Mouse (Mus musculus) lung, postnatal 0 days (tissue): ENCODE results near the gene Slc6a19. TPM values are rescaled to one million over a fixed set of nuclear protein-coding genes. Genes with fewer than 3 reads are reported as not detected.

Experiments
- ATAC-seq: fragments of 200-750 bp; cut with Nextera tagmentation; 2 replicates; pipeline ENCODE4 v1.8.0; 2017; ENCODE audit warnings: moderate library complexity
- DNase-seq: peaks from one replicate; pipeline ENCODE4 v3.0.0-alpha.2; 2016; ENCODE audit warnings: low spot score
- H3K27ac ChIP-seq: fragments of 300-500 bp; sonication (generic); 2 replicates; pipeline ENCODE4 v1.5.1; 2014; ENCODE audit warnings: antibody characterized with exemption, mild to moderate bottlenecking, low read length, mixed read lengths
- H3K27me3 ChIP-seq: fragments of 300-500 bp; sonication (generic); replicated peaks from 2 replicates; pipeline ENCODE4 v1.6.1; 2014; ENCODE audit warnings: low read length, mixed read lengths; ENCODE audit not compliant: insufficient read depth
- H3K36me3 ChIP-seq: fragments of 300-500 bp; sonication (generic); 2 replicates; pipeline ENCODE4 v1.6.1; 2014; ENCODE audit warnings: low read length, mixed read lengths; ENCODE audit not compliant: insufficient read depth
- H3K4me1 ChIP-seq: fragments of 300-500 bp; sonication (generic); 2 replicates; pipeline ENCODE4 v1.6.1; 2014; ENCODE audit warnings: antibody characterized with exemption, low read depth, low read length, mixed read lengths; ENCODE audit not compliant: insufficient read depth
- H3K4me2 ChIP-seq: fragments of 300-500 bp; sonication (generic); replicated peaks from 2 replicates; pipeline ENCODE4 v1.6.1; 2014; ENCODE audit warnings: low read depth, mild to moderate bottlenecking, low read length, moderate library complexity, mixed read lengths
- H3K4me3 ChIP-seq: fragments of 300-500 bp; sonication (generic); 2 replicates; pipeline ENCODE4 v1.5.1; 2014; ENCODE audit warnings: low read depth, low read length
- H3K9ac ChIP-seq: fragments of 300-500 bp; sonication (generic); replicated peaks from 2 replicates; pipeline ENCODE4 v1.6.1; 2014; ENCODE audit warnings: low read depth, mild to moderate bottlenecking
- H3K9me3 ChIP-seq: fragments of 300-500 bp; sonication (generic); 2 replicates; pipeline ENCODE4 v1.6.1; 2016; ENCODE audit warnings: low read length, mixed read lengths
- CTCF ChIP-seq: IDR thresholded peaks from 2 replicates; pipeline ENCODE4 v1.5.1; 2016; ENCODE audit warnings: antibody characterized with exemption, mild to moderate bottlenecking
- EP300 ChIP-seq: IDR thresholded peaks from 2 replicates; pipeline ENCODE4 v1.6.1; 2016; ENCODE audit warnings: antibody characterized with exemption, mild to moderate bottlenecking, control low read depth
- WGBS: fragments of 180-500 bp; shearing (Covaris S2); extraction: QIAGEN DNeasy Blood & Tissue Kit; methylation state at CpG from one replicate; pipeline ENCODE4 v1.1.7; 2014; 5-methylcytosine and 5-hydroxymethylcytosine counted together
- polyA plus RNA-seq: library from polyadenylated mRNA; unstranded; fragments of >200 nt; fragmentation: Nextera tagmentation; extraction: Ambion mirVana; gene quantifications from 2 replicates; pipeline ENCODE4 v1.2.1, GENCODE M21; 2015

The Slc6a19 gene
- polyA plus RNA-seq, 1 experiment from 2014 or later = not detected

- ATAC-seq (peak; percentile 83), DNase-seq (peak; percentile 58)
- no peak overlapping the region for H3K4me3 ChIP-seq
- H3K4me1 ChIP-seq = no peaks in the 10 kb centered on the region
- TF ChIP-seq EP300 (peak; percentile 47; the same call in 1 of the 2 replicates), CTCF (no peak)
- H3K27me3 ChIP-seq = no peaks in the 10 kb centered on the region
- no peak overlapping the region for H3K4me2 ChIP-seq
- H3K9me3 ChIP-seq = no peaks in the 10 kb centered on the region
- no peaks in the 10 kb centered on the region for H3K36me3 ChIP-seq
- H3K27ac ChIP-seq = no peak overlapping the region
- no peak overlapping the region for H3K9ac ChIP-seq
- 59% methylated on average over 4 of the region's 4 CpGs for WGBS
Observed at GRCm38 (mm10) chr13:73702776-73703175, 1.9 kb downstream of the Slc6a19 start.

DNA sequence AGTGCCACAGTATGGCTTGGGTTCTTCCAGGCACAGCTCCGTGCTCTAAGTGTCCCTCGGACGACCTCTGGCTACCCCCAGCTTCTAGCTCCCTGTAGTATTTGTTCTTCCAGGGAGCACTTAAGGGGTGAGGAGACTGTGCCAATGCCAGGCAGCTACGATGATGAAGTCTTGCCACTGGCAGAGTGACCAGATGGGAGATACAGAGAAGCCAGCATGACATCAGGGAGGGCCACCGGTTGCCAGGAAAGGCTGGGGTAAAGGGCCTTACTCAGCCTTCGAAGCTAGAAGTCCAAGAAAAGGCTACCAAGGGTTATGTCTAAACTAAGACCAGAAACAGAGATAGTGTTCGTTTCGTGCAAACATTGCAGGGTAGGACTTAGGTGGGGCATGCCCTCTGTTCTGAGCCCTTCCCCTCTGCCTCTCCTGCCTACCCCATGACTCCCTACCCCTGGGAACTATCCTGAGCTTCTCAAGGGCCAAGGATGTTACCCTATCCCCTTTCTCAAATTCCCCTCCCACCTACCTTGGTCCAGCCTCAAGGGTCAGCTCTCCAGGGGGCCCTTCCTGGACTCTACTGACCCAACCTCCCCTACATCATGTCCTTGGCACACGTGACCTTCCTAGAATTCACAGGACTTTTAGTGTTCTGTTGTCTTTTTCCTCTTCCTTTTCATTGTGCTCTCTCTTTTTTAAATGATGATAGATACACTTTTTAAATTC, 3.3 kb downstream of the Slc6a19 start:
- no peak for DNase-seq
- no peak overlapping the region for H3K4me2 ChIP-seq
- H3K9ac ChIP-seq = no peak overlapping the region
- TF ChIP-seq EP300 (no peak), CTCF (no peak)
- ATAC-seq = no peak
- no peaks in the 10 kb centered on the region for H3K36me3 ChIP-seq
- H3K9me3 ChIP-seq = no peaks in the 10 kb centered on the region
- H3K4me3 ChIP-seq = no peak overlapping the region
- H3K4me1 ChIP-seq = no peaks in the 10 kb centered on the region
- H3K27me3 ChIP-seq = no peaks in the 10 kb centered on the region
- 78% methylated on average over 9 of the region's 9 CpGs for WGBS
- no peak overlapping the region for H3K27ac ChIP-seq

DNA sequence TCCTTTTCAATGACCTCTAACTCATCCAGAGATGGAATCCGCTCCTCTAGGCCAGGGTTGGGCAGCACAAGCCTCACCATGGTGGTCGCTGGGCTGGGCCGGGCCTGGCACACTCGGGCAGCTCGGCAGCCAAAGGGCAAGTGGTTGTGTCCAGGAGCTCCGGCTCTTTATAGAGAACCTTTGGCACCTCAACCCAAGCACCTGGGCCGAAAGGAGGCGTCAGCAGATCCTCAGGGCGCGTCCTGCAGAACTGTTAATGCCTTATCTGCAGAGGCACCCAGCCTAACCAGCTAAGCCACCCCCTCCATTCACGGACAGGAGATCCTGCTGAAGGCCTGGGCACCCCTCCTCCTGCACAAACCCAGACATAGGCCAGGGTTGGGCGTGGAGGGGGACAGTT, 4.1 kb downstream of the Slc6a19 start:
- Histone ChIP-seq H3K36me3 (no peaks in the 10 kb centered on the region), H3K27me3 (no peaks in the 10 kb centered on the region), H3K4me1 (no peaks in the 10 kb centered on the region), H3K4me3 (no peak overlapping the region), H3K4me2 (no peak overlapping the region), H3K27ac (no peak overlapping the region), H3K9me3 (no peaks in the 10 kb centered on the region), H3K9ac (no peak overlapping the region)
- TF ChIP-seq CTCF (no peak), EP300 (no peak)
- WGBS = 93% methylated on average over 12 of the region's 12 CpGs
- ATAC-seq (no peak), DNase-seq (no peak)

DNA sequence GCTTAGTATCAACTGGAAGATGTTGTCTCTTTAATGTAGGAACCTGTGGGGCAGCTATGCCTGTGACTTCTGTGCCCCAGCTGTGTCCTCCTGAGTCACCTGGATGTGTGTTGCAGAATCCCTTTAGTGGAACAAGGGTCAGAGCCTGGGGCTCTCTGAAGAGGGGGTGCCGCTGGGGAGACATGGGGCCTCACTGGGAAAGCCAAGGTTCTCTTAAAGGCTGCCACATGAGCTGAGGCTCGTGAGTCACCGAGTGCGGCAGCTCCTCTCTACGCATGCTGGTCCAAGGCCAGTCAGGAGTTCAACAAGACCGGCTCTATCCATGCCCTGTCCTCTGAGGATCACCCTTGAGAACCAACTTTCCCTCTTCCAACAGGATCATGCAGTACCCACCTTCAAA, 5.0 kb downstream of the Slc6a19 start:
- no peak for DNase-seq

DNA sequence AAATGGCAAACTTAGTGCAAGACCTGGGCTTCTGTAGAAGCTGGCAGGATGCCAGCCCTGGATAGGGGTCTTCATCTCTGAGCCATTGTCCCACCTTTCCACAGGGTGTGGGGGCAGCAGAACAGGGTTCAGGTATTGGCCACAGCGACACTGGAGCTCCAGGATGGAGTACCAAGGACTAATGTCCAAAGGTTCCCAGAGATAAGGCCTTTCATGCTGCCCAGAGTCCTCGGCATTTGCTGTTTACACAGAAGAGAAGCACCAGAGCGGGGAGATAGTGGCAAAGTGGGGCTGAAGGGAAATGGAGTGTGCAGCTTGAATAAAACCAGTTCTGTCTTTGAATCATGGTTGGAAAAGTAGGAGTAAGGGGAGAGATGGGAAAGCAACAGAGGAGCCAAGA, 8.1 kb downstream of the Slc6a19 start:
- Histone ChIP-seq H3K9ac (no peak overlapping the region), H3K4me3 (no peak overlapping the region), H3K27ac (no peak overlapping the region), H3K36me3 (no peaks in the 10 kb centered on the region), H3K4me2 (no peak overlapping the region), H3K4me1 (no peaks in the 10 kb centered on the region), H3K27me3 (no peaks in the 10 kb centered on the region), H3K9me3 (no peaks in the 10 kb centered on the region)
- ATAC-seq (no peak), DNase-seq (no peak)
- WGBS = 45% methylated on average over 3 of the region's 3 CpGs
- no peak for TF ChIP-seq CTCF
- TF ChIP-seq EP300 = no peak

More for the DNA sequence above, 5.0 kb downstream of the Slc6a19 start:
- no peaks in the 10 kb centered on the region for H3K4me1 ChIP-seq
- ATAC-seq = no peak
- TF ChIP-seq EP300 (no peak), CTCF (no peak)
- H3K36me3 ChIP-seq = no peaks in the 10 kb centered on the region
- H3K4me3 ChIP-seq = no peak overlapping the region
- H3K9me3 ChIP-seq = no peaks in the 10 kb centered on the region
- H3K27ac ChIP-seq = no peak overlapping the region
- no peak overlapping the region for H3K9ac ChIP-seq
- H3K4me2 ChIP-seq = no peak overlapping the region
- H3K27me3 ChIP-seq = no peaks in the 10 kb centered on the region
- 95% methylated on average over 6 of the region's 6 CpGs for WGBS

- no peak overlapping the region for H3K27ac ChIP-seq
- H3K27me3 ChIP-seq = no peaks in the 10 kb centered on the region
- WGBS = 60% methylated on average over 1 of the region's 1 CpGs
- no peak overlapping the region for H3K4me3 ChIP-seq
- no peaks in the 10 kb centered on the region for H3K9me3 ChIP-seq
- no peaks in the 10 kb centered on the region for H3K4me1 ChIP-seq
- H3K36me3 ChIP-seq = no peaks in the 10 kb centered on the region
- ATAC-seq = no peak
- no peak overlapping the region for H3K4me2 ChIP-seq
- no peak overlapping the region for H3K9ac ChIP-seq
- no peak for DNase-seq
- TF ChIP-seq EP300 = no peak
- no peak for TF ChIP-seq CTCF
Observed at GRCm38 (mm10) chr13:73694972-73695371, 9.7 kb downstream of the Slc6a19 start.
